Mouse (Mus musculus) forebrain, embryonic 11.5 days (tissue): ENCODE data around the gene Frmd4b. TPM values are rescaled to one million over a fixed set of nuclear protein-coding genes. Genes with fewer than 3 reads are reported as not detected.

Experiments
- ATAC-seq: fragments of 200-750 bp; cut with Nextera tagmentation; replicated peaks from 2 replicates; pipeline ENCODE4 v1.8.0; 2017; ENCODE audit warnings: moderate TSS enrichment; ENCODE audit not compliant: low FRiP score
- DNase-seq: peaks from one replicate; pipeline ENCODE4 v3.0.0-alpha.2; 2017; ENCODE audit warnings: low spot score
- H3K27ac ChIP-seq: fragments of 300-500 bp; sonication (generic); 2 replicates; pipeline ENCODE4 v1.5.1; 2014; ENCODE audit warnings: low read depth, low read length
- H3K27me3 ChIP-seq: fragments of 300-500 bp; sonication (generic); 2 replicates; pipeline ENCODE4 v1.6.1; 2014; ENCODE audit warnings: mild to moderate bottlenecking, low read length, mixed read lengths; ENCODE audit not compliant: control insufficient read depth, insufficient read depth
- H3K36me3 ChIP-seq: fragments of 300-500 bp; sonication (generic); 2 replicates; pipeline ENCODE4 v1.6.1; 2014; ENCODE audit warnings: mild to moderate bottlenecking, low read length, moderate library complexity, mixed read lengths; ENCODE audit not compliant: control insufficient read depth, insufficient read depth
- H3K4me1 ChIP-seq: fragments of 300-500 bp; sonication (generic); replicated peaks from 2 replicates; pipeline ENCODE4 v1.6.1; 2014; ENCODE audit warnings: low read length, mixed read lengths; ENCODE audit not compliant: control insufficient read depth, insufficient read depth
- H3K4me2 ChIP-seq: fragments of 300-500 bp; sonication (generic); 2 replicates; pipeline ENCODE4 v1.6.1; 2014; ENCODE audit warnings: low read depth, mild to moderate bottlenecking, low read length, moderate library complexity, mixed read lengths; ENCODE audit not compliant: severe bottlenecking
- H3K4me3 ChIP-seq: fragments of 300-500 bp; sonication (generic); 2 replicates; pipeline ENCODE4 v1.5.1; 2014; ENCODE audit warnings: low read depth, low read length
- H3K9ac ChIP-seq: fragments of 300-500 bp; sonication (generic); 2 replicates; pipeline ENCODE4 v1.6.1; 2014; ENCODE audit warnings: low read length
- H3K9me3 ChIP-seq: fragments of 300-500 bp; sonication (generic); 2 replicates; pipeline ENCODE4 v1.6.1; 2016; ENCODE audit warnings: low read length, mixed read lengths; ENCODE audit not compliant: control insufficient read depth
- WGBS: fragments of 180-500 bp; shearing (Covaris S2); extraction: QIAGEN DNeasy Blood & Tissue Kit; methylation state at CpG from one replicate; pipeline ENCODE4 v1.1.7; 2014; 5-methylcytosine and 5-hydroxymethylcytosine counted together
- polyA plus RNA-seq: library from polyadenylated mRNA; unstranded; fragments of >200 nt; fragmentation: Nextera tagmentation; extraction: Ambion mirVana; gene quantifications from 2 replicates; pipeline ENCODE4 v1.2.1, GENCODE M21; 2014

Frmd4b gene
- polyA plus RNA-seq, 1 experiment from 2014 or later, result 35.7 TPM

DNA sequence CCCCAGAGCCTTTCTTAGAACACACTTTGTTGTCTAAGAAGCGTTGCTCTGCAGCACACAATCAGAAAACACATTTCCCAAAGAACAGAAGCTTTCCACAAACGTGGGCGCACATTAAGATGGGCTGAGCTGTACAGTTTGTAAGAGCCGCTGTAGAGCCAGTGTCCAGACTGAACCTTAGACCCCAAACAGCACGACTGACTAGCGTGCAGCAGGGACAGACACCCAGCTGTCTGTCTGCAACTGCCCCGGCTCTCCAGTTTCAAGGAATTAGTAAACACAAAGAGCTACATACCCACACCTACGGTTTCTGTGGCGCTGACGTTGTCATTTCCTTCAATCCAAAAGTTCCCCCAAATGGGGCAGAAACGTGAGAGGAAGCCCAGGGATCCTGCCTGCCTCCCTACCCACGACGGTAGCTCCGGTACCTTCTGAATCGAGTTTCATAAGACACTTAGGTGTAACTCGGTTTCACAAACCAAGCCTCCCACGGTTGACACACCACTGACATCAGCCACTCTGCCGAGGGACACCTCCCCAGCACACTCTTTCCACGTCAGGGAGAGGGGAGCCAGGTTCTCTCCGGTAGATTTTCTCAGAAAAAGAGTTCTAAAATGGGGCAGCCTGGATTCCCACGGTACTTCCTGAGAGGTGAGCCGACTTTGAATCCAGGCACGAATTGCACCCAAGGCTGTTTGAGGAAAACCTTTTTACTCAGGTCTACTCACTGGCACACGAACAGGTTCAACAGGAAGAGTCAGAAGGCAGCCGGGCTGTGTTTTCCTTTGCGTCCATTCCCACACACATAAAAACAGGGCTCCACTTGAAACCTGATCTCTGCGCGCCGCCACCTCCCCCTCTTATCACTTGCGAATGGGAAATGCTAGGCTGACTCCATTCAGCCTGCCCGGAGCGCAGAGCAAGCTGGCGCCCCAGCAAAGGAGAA is 305.5 kb downstream of the Frmd4b start:
- ATAC-seq (peak; percentile 63), DNase-seq (peak; percentile 79)
- Histone ChIP-seq H3K36me3 (no peaks in the 10 kb centered on the region), H3K4me2 (peak overlapping the region; percentile 56), H3K9me3 (no peaks in the 10 kb centered on the region), H3K4me3 (peak overlapping the region; percentile 26), H3K27ac (no peak overlapping the region), H3K27me3 (no peaks in the 10 kb centered on the region), H3K9ac (peak overlapping the region; percentile 12; the same call in 1 of the 2 replicates), H3K4me1 (no peaks in the 10 kb centered on the region; the same call in 1 of the 2 replicates)
- WGBS, result 2% methylated on average over 33 of the region's 33 CpGs

- Histone ChIP-seq H3K9ac (no peak overlapping the region; the same call in 1 of the 2 replicates), H3K27me3 (no peaks in the 10 kb centered on the region), H3K27ac (no peak overlapping the region), H3K4me1 (peaks cover 2% of the 10 kb centered on the region; the same call in 1 of the 2 replicates), H3K36me3 (no peaks in the 10 kb centered on the region), H3K9me3 (no peaks in the 10 kb centered on the region), H3K4me2 (peak overlapping the region; percentile 56; the same call in 1 of the 2 replicates), H3K4me3 (no peak overlapping the region)
- ATAC-seq (no peak), DNase-seq (no peak)
- WGBS, result 43% methylated on average over 7 of the region's 7 CpGs
Measured at GRCm38 (mm10) chr6:97310901-97311331, 306.4 kb downstream of the Frmd4b start.

GRCm38 (mm10) chr6:97309161-97309560 is 308.2 kb downstream of the Frmd4b start:
- Histone ChIP-seq H3K4me1 (peaks cover 2% of the 10 kb centered on the region; the same call in 1 of the 2 replicates), H3K27me3 (no peaks in the 10 kb centered on the region), H3K4me3 (no peak overlapping the region), H3K36me3 (peaks cover 5% of the 10 kb centered on the region; the same call in 1 of the 2 replicates), H3K9ac (no peak overlapping the region), H3K9me3 (no peaks in the 10 kb centered on the region), H3K27ac (no peak overlapping the region), H3K4me2 (no peak overlapping the region)
- ATAC-seq, result no peak
- DNase-seq, result no peak
- WGBS, result 39% methylated on average over 6 of the region's 6 CpGs

GRCm38 (mm10) chr6:97308562-97308961 is 308.8 kb downstream of the Frmd4b start:
- no peaks in the 10 kb centered on the region for H3K27me3 ChIP-seq
- H3K27ac ChIP-seq, result no peak overlapping the region
- H3K9me3 ChIP-seq, result no peaks in the 10 kb centered on the region
- H3K36me3 ChIP-seq, result peaks cover 5% of the 10 kb centered on the region; the same call in 1 of the 2 replicates
- WGBS, result 92% methylated on average over 6 of the region's 6 CpGs
- H3K4me2 ChIP-seq, result no peak overlapping the region
- H3K9ac ChIP-seq, result no peak overlapping the region
- H3K4me1 ChIP-seq, result peaks cover 2% of the 10 kb centered on the region; the same call in 1 of the 2 replicates
- ATAC-seq (no peak), DNase-seq (no peak)
- H3K4me3 ChIP-seq, result no peak overlapping the region

DNA sequence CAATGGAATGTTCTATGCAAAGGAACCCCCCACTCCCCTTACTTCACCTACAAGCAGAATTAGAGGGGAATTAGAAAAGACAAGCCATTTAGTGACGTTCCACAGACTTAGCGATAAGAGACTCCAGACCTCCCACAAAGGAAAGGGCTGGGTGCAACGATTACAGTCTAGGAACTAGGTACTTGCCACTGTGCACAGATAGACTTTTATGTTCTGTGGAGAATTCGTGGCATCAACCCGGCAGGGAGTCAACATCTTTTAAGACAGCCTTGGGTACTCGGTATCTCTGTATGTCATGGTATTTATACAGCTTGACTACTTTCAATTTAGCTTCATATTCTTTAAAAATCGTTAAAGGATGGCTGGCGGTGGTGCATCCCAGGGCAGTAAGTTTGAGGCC is 310.1 kb downstream of the Frmd4b start:
- DNase-seq (no peak), ATAC-seq (no peak)
- Histone ChIP-seq H3K4me3 (no peak overlapping the region), H3K9me3 (no peaks in the 10 kb centered on the region), H3K27me3 (no peaks in the 10 kb centered on the region), H3K4me1 (peaks cover 2% of the 10 kb centered on the region; the same call in 1 of the 2 replicates), H3K36me3 (peaks cover 5% of the 10 kb centered on the region; the same call in 1 of the 2 replicates), H3K27ac (no peak overlapping the region), H3K9ac (no peak overlapping the region), H3K4me2 (no peak overlapping the region)
- 75% methylated on average over 8 of the region's 8 CpGs for WGBS

- no peak overlapping the region for H3K9ac ChIP-seq
- no peak for DNase-seq
Measured at GRCm38 (mm10) chr6:97306351-97306750, 311.0 kb downstream of the Frmd4b start.

DNA sequence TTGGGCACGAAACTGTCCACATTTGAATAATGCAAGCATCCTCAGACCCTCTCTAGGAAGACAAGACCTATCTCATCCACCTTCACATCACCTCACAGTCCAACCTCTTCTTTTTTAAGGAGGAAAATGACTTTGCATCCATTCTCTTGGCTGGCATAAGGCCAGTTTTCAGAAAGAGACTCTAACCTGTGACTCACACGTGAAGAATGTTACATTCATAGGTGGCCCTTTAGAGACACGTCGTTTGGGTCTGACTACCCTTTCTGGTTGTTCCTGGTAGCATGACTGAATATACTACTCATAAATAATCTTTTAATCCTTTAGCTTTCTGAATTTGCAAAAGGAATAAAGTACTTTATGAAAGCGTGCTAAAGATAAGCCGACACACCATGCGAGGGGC is 311.9 kb downstream of the Frmd4b start:
- Histone ChIP-seq H3K9me3 (no peaks in the 10 kb centered on the region), H3K27me3 (no peaks in the 10 kb centered on the region), H3K4me3 (no peak overlapping the region), H3K4me2 (no peak overlapping the region), H3K36me3 (peaks cover 5% of the 10 kb centered on the region; the same call in 1 of the 2 replicates), H3K4me1 (peaks cover 2% of the 10 kb centered on the region; the same call in 1 of the 2 replicates), H3K9ac (no peak overlapping the region), H3K27ac (no peak overlapping the region)
- DNase-seq (no peak), ATAC-seq (no peak)
- 88% methylated on average over 7 of the region's 7 CpGs for WGBS

More at GRCm38 (mm10) chr6:97306351-97306750, 311.0 kb downstream of the Frmd4b start:
- Histone ChIP-seq H3K4me3 (no peak overlapping the region), H3K4me1 (peaks cover 2% of the 10 kb centered on the region; the same call in 1 of the 2 replicates), H3K27me3 (no peaks in the 10 kb centered on the region), H3K36me3 (peaks cover 5% of the 10 kb centered on the region; the same call in 1 of the 2 replicates), H3K4me2 (no peak overlapping the region), H3K27ac (no peak overlapping the region), H3K9me3 (no peaks in the 10 kb centered on the region)
- WGBS, result 87% methylated on average over 11 of the region's 11 CpGs
- ATAC-seq, result no peak

GRCm38 (mm10) chr6:97305010-97305409 is 312.3 kb downstream of the Frmd4b start:
- H3K27ac ChIP-seq, result no peak overlapping the region
- peaks cover 2% of the 10 kb centered on the region; the same call in 1 of the 2 replicates for H3K4me1 ChIP-seq
- no peaks in the 10 kb centered on the region for H3K9me3 ChIP-seq
- H3K27me3 ChIP-seq, result no peaks in the 10 kb centered on the region
- no peak overlapping the region for H3K9ac ChIP-seq
- ATAC-seq (no peak), DNase-seq (no peak)
- 75% methylated on average over 11 of the region's 11 CpGs for WGBS
- peaks cover 5% of the 10 kb centered on the region; the same call in 1 of the 2 replicates for H3K36me3 ChIP-seq
- no peak overlapping the region for H3K4me2 ChIP-seq
- H3K4me3 ChIP-seq, result no peak overlapping the region
